Mouse (Mus musculus): ENCODE data around the gene Ppp1r14c. TPM values are rescaled to one million over a fixed set of nuclear protein-coding genes. Genes with fewer than 3 reads are reported as not detected.

Gene Ppp1r14c
- 20.1 and 29.2 TPM in 2 replicates for polyA plus RNA-seq (2014; fragmentation: Nextera tagmentation; extraction: Ambion mirVana)

- H3K27me3 ChIP-seq (replicated peaks; ENCODE audit: control insufficient read depth, insufficient read depth, low read length) = peaks cover 33% of the 10 kb centered on the region
- no peak within 1 kb of the TSS for H3K27ac ChIP-seq (replicated peaks; ENCODE audit: low read depth, low read length)
- H3K4me1 ChIP-seq (ENCODE audit: control insufficient read depth, insufficient read depth, low read length) = peaks cover 12% of the 10 kb centered on the region; the same call in 1 of the 2 replicates
Observed at GRCm38 (mm10) chr10:3366036-3366869, at the start of gene Ppp1r14c. Gene Ppp1r14c, plus strand, starts transcription at chr10:3366057.

GRCm38 (mm10) chr10:3321406-3321805 lies 44.5 kb upstream of the Ppp1r14c start:
- DNase-seq (ENCODE audit: low spot score) = no peak
- H3K27ac ChIP-seq (replicated peaks; ENCODE audit: low read depth, low read length) = no peak overlapping the region

More at GRCm38 (mm10) chr10:3366036-3366869, at the start of gene Ppp1r14c:
- Histone ChIP-seq H3K4me3 (ENCODE audit: low read depth, low read length) (peak within 1 kb of the TSS; percentile 62), H3K9me3 (ENCODE audit: control insufficient read depth, low read length) (no peaks in the 10 kb centered on the region), H3K4me2 (ENCODE audit: low read depth, low read length) (peak within 1 kb of the TSS; percentile 96), H3K36me3 (ENCODE audit: control insufficient read depth, insufficient read depth, low read length) (no peaks in the 10 kb centered on the region), H3K9ac (ENCODE audit: low read depth, low read length) (peak within 1 kb of the TSS; percentile 61)
- under 1% methylated on average over 37 of the region's 74 CpGs for WGBS
- peak; percentile 43 for DNase-seq (ENCODE audit: low spot score)
- ATAC-seq (ENCODE audit: low read depth) = peak; percentile 83

GRCm38 (mm10) chr10:3325447-3325846 lies 40.4 kb upstream of the Ppp1r14c start:
- H3K27ac ChIP-seq (replicated peaks; ENCODE audit: low read depth, low read length) = no peak overlapping the region
- no peaks in the 10 kb centered on the region for H3K4me1 ChIP-seq (ENCODE audit: control insufficient read depth, insufficient read depth, low read length)
- ATAC-seq (ENCODE audit: low read depth) (no peak), DNase-seq (ENCODE audit: low spot score) (peak; percentile 18)
- no peak overlapping the region for H3K4me3 ChIP-seq (ENCODE audit: low read depth, low read length)
- 57% methylated on average over 1 of the region's 1 CpGs for WGBS
- no peak overlapping the region for H3K4me2 ChIP-seq (ENCODE audit: low read depth, low read length)
- H3K9me3 ChIP-seq (ENCODE audit: control insufficient read depth, low read length) = no peaks in the 10 kb centered on the region
- no peaks in the 10 kb centered on the region for H3K27me3 ChIP-seq (replicated peaks; ENCODE audit: control insufficient read depth, insufficient read depth, low read length)
- H3K9ac ChIP-seq (ENCODE audit: low read depth, low read length) = no peak overlapping the region
- H3K36me3 ChIP-seq (ENCODE audit: control insufficient read depth, insufficient read depth, low read length) = no peaks in the 10 kb centered on the region

More at GRCm38 (mm10) chr10:3321406-3321805, 44.5 kb upstream of the Ppp1r14c start:
- H3K36me3 ChIP-seq (ENCODE audit: control insufficient read depth, insufficient read depth, low read length) = no peaks in the 10 kb centered on the region
- ATAC-seq (ENCODE audit: low read depth) = no peak
- no peaks in the 10 kb centered on the region for H3K4me1 ChIP-seq (ENCODE audit: control insufficient read depth, insufficient read depth, low read length)
- no peaks in the 10 kb centered on the region for H3K9me3 ChIP-seq (ENCODE audit: control insufficient read depth, low read length)
- no peaks in the 10 kb centered on the region for H3K27me3 ChIP-seq (replicated peaks; ENCODE audit: control insufficient read depth, insufficient read depth, low read length)
- H3K4me3 ChIP-seq (ENCODE audit: low read depth, low read length) = no peak overlapping the region
- no peak overlapping the region for H3K9ac ChIP-seq (ENCODE audit: low read depth, low read length)
- no peak overlapping the region for H3K4me2 ChIP-seq (ENCODE audit: low read depth, low read length)
- 86% methylated on average over 2 of the region's 2 CpGs for WGBS

- H3K27ac ChIP-seq (replicated peaks; ENCODE audit: low read depth, low read length) = no peak overlapping the region
- 0 out of 2 replicates have a peak, but pooled peaks cover 5% of the 10 kb centered on the region for H3K9me3 ChIP-seq (ENCODE audit: control insufficient read depth, low read length)
- H3K4me2 ChIP-seq (ENCODE audit: low read depth, low read length) = no peak overlapping the region
- no peaks in the 10 kb centered on the region for H3K36me3 ChIP-seq (ENCODE audit: control insufficient read depth, insufficient read depth, low read length)
- no peak overlapping the region for H3K9ac ChIP-seq (ENCODE audit: low read depth, low read length)
- no peaks in the 10 kb centered on the region for H3K27me3 ChIP-seq (replicated peaks; ENCODE audit: control insufficient read depth, insufficient read depth, low read length)
- ATAC-seq (ENCODE audit: low read depth) = peak; percentile 53; the same call in 1 of the 2 replicates
- DNase-seq (ENCODE audit: low spot score) = peak; percentile 85
- 9% methylated on average over 3 of the region's 3 CpGs for WGBS
- no peak overlapping the region for H3K4me3 ChIP-seq (ENCODE audit: low read depth, low read length)
- H3K4me1 ChIP-seq (ENCODE audit: control insufficient read depth, insufficient read depth, low read length) = peaks cover 6% of the 10 kb centered on the region; the same call in 1 of the 2 replicates
Observed at GRCm38 (mm10) chr10:3332880-3333279, 33.0 kb upstream of the Ppp1r14c start.

- H3K27me3 ChIP-seq (replicated peaks; ENCODE audit: control insufficient read depth, insufficient read depth, low read length) = no peaks in the 10 kb centered on the region
- no peaks in the 10 kb centered on the region for H3K36me3 ChIP-seq (ENCODE audit: control insufficient read depth, insufficient read depth, low read length)
- no peak overlapping the region for H3K9ac ChIP-seq (ENCODE audit: low read depth, low read length)
- H3K4me1 ChIP-seq (ENCODE audit: control insufficient read depth, insufficient read depth, low read length) = peaks cover 6% of the 10 kb centered on the region; the same call in 1 of the 2 replicates
- H3K4me2 ChIP-seq (ENCODE audit: low read depth, low read length) = no peak overlapping the region
- no peak overlapping the region for H3K4me3 ChIP-seq (ENCODE audit: low read depth, low read length)
- 0 out of 2 replicates have a peak, but pooled peaks cover 5% of the 10 kb centered on the region for H3K9me3 ChIP-seq (ENCODE audit: control insufficient read depth, low read length)
- ATAC-seq (ENCODE audit: low read depth) = no peak
- DNase-seq (ENCODE audit: low spot score) = no peak
- no peak overlapping the region for H3K27ac ChIP-seq (replicated peaks; ENCODE audit: low read depth, low read length)
Observed at GRCm38 (mm10) chr10:3334570-3334969, 31.3 kb upstream of the Ppp1r14c start.

- no peak for ATAC-seq (ENCODE audit: low read depth)
- Histone ChIP-seq H3K4me1 (ENCODE audit: control insufficient read depth, insufficient read depth, low read length) (peaks cover 6% of the 10 kb centered on the region; the same call in 1 of the 2 replicates), H3K4me3 (ENCODE audit: low read depth, low read length) (no peak overlapping the region), H3K27ac (replicated peaks; ENCODE audit: low read depth, low read length) (no peak overlapping the region), H3K9me3 (ENCODE audit: control insufficient read depth, low read length) (no peaks in the 10 kb centered on the region), H3K9ac (ENCODE audit: low read depth, low read length) (no peak overlapping the region), H3K27me3 (replicated peaks; ENCODE audit: control insufficient read depth, insufficient read depth, low read length) (no peaks in the 10 kb centered on the region), H3K4me2 (ENCODE audit: low read depth, low read length) (no peak overlapping the region), H3K36me3 (ENCODE audit: control insufficient read depth, insufficient read depth, low read length) (no peaks in the 10 kb centered on the region)
- WGBS = 48% methylated on average over 7 of the region's 7 CpGs
- no peak for DNase-seq (ENCODE audit: low spot score)
Observed at GRCm38 (mm10) chr10:3336729-3337329, 29.0 kb upstream of the Ppp1r14c start.

GRCm38 (mm10) chr10:3337330-3337901 lies 28.4 kb upstream of the Ppp1r14c start:
- ATAC-seq (ENCODE audit: low read depth) = no peak
- 0 out of 2 replicates have a peak overlapping the region, but pooled peaks have one; percentile 13 for H3K27ac ChIP-seq (replicated peaks; ENCODE audit: low read depth, low read length)

GRCm38 (mm10) chr10:3345706-3346105 lies 20.2 kb upstream of the Ppp1r14c start:
- Histone ChIP-seq H3K36me3 (ENCODE audit: control insufficient read depth, insufficient read depth, low read length) (no peaks in the 10 kb centered on the region), H3K27ac (replicated peaks; ENCODE audit: low read depth, low read length) (no peak overlapping the region), H3K27me3 (replicated peaks; ENCODE audit: control insufficient read depth, insufficient read depth, low read length) (no peaks in the 10 kb centered on the region; the same call in 1 of the 2 replicates), H3K4me3 (ENCODE audit: low read depth, low read length) (no peak overlapping the region), H3K9me3 (ENCODE audit: control insufficient read depth, low read length) (no peaks in the 10 kb centered on the region), H3K4me2 (ENCODE audit: low read depth, low read length) (no peak overlapping the region), H3K4me1 (ENCODE audit: control insufficient read depth, insufficient read depth, low read length) (no peaks in the 10 kb centered on the region), H3K9ac (ENCODE audit: low read depth, low read length) (no peak overlapping the region)
- DNase-seq (ENCODE audit: low spot score) = no peak
- WGBS = 17% methylated on average over 5 of the region's 5 CpGs
- ATAC-seq (ENCODE audit: low read depth) = no peak

More at GRCm38 (mm10) chr10:3337330-3337901, 28.4 kb upstream of the Ppp1r14c start:
- WGBS = 42% methylated on average over 2 of the region's 2 CpGs
- Histone ChIP-seq H3K36me3 (ENCODE audit: control insufficient read depth, insufficient read depth, low read length) (no peaks in the 10 kb centered on the region), H3K4me3 (ENCODE audit: low read depth, low read length) (no peak overlapping the region), H3K4me2 (ENCODE audit: low read depth, low read length) (no peak overlapping the region), H3K9me3 (ENCODE audit: control insufficient read depth, low read length) (no peaks in the 10 kb centered on the region), H3K27me3 (replicated peaks; ENCODE audit: control insufficient read depth, insufficient read depth, low read length) (no peaks in the 10 kb centered on the region), H3K4me1 (ENCODE audit: control insufficient read depth, insufficient read depth, low read length) (peaks cover 6% of the 10 kb centered on the region; the same call in 1 of the 2 replicates), H3K9ac (ENCODE audit: low read depth, low read length) (no peak overlapping the region)
- DNase-seq (ENCODE audit: low spot score) = peak; percentile 75
